Mouse (Mus musculus): Measurements from ENCODE around the gene Irgq. TPM values are rescaled to one million over a fixed set of nuclear protein-coding genes. Genes with fewer than 3 reads are reported as not detected.

The Irgq gene
- polyA plus RNA-seq, 1 experiment from 2014 or later: 7.5 TPM

DNA sequence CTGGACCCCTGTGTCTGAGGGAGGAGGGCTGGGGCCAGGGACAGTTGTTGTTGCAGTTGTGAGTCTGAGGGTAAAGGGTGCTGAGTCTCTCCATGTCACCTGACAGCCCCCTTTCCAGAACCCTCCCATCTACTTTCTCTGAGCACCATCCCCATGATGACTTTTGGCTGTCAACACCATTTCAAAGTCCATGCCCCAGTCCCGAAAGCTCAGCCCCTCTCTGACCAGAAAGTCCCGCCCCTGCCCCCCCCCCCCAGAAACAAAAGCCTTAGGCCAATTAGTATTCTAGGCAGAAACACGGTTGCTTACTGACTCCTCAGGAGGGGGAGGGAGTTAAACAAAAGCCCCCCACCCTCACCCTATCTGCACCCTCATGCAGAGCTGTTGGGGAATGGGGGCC lies 43.1 kb upstream of the Irgq start:
- DNase-seq (ENCODE audit: low spot score): no peak
- Histone ChIP-seq H3K4me2 (ENCODE audit: low read depth, severe bottlenecking) (no peak overlapping the region), H3K4me3 (ENCODE audit: low read depth, low read length) (no peak overlapping the region), H3K9me3 (ENCODE audit: control insufficient read depth, low read length) (no peaks in the 10 kb centered on the region), H3K36me3 (ENCODE audit: control insufficient read depth, insufficient read depth, low read length) (no peaks in the 10 kb centered on the region), H3K4me1 (ENCODE audit: control insufficient read depth, insufficient read depth, low read length) (peaks cover 5% of the 10 kb centered on the region), H3K27me3 (ENCODE audit: control insufficient read depth, insufficient read depth, low read length) (peaks cover 5% of the 10 kb centered on the region; the same call in 1 of the 2 replicates), H3K9ac (ENCODE audit: low read length) (no peak overlapping the region), H3K27ac (replicated peaks; ENCODE audit: low read depth, low read length) (no peak overlapping the region)
- no peak for ATAC-seq (ENCODE audit: insufficient number of reproducible peaks, low FRiP score, low TSS enrichment, low read depth)
- 31% methylated on average over 3 of the region's 3 CpGs for WGBS

GRCm38 (mm10) chr7:24488303-24488702 lies 42.2 kb upstream of the Irgq start:
- no peaks in the 10 kb centered on the region; the same call in 1 of the 2 replicates for H3K27me3 ChIP-seq (ENCODE audit: control insufficient read depth, insufficient read depth, low read length)
- H3K4me1 ChIP-seq (ENCODE audit: control insufficient read depth, insufficient read depth, low read length): no peaks in the 10 kb centered on the region
- DNase-seq (ENCODE audit: low spot score): no peak
- WGBS: 88% methylated on average over 8 of the region's 8 CpGs
- H3K27ac ChIP-seq (replicated peaks; ENCODE audit: low read depth, low read length): no peak overlapping the region
- H3K9ac ChIP-seq (ENCODE audit: low read length): no peak overlapping the region
- H3K9me3 ChIP-seq (ENCODE audit: control insufficient read depth, low read length): no peaks in the 10 kb centered on the region
- no peaks in the 10 kb centered on the region for H3K36me3 ChIP-seq (ENCODE audit: control insufficient read depth, insufficient read depth, low read length)
- no peak overlapping the region for H3K4me2 ChIP-seq (ENCODE audit: low read depth, severe bottlenecking)
- no peak overlapping the region for H3K4me3 ChIP-seq (ENCODE audit: low read depth, low read length)
- no peak for ATAC-seq (ENCODE audit: insufficient number of reproducible peaks, low FRiP score, low TSS enrichment, low read depth)

GRCm38 (mm10) chr7:24499856-24500577 lies 30.5 kb upstream of the Irgq start:
- Histone ChIP-seq H3K4me1 (ENCODE audit: control insufficient read depth, insufficient read depth, low read length) (peaks cover 2% of the 10 kb centered on the region; the same call in 1 of the 2 replicates), H3K27me3 (ENCODE audit: control insufficient read depth, insufficient read depth, low read length) (peaks cover 29% of the 10 kb centered on the region), H3K9ac (ENCODE audit: low read length) (peak overlapping the region; percentile 47; the same call in 1 of the 2 replicates), H3K4me2 (ENCODE audit: low read depth, severe bottlenecking) (peak overlapping the region; percentile 60), H3K9me3 (ENCODE audit: control insufficient read depth, low read length) (peaks cover 3% of the 10 kb centered on the region; the same call in 1 of the 2 replicates), H3K27ac (replicated peaks; ENCODE audit: low read depth, low read length) (no peak overlapping the region), H3K4me3 (ENCODE audit: low read depth, low read length) (peak overlapping the region; percentile 31), H3K36me3 (ENCODE audit: control insufficient read depth, insufficient read depth, low read length) (no peaks in the 10 kb centered on the region)
- ATAC-seq (ENCODE audit: insufficient number of reproducible peaks, low FRiP score, low TSS enrichment, low read depth) (peak; percentile 57; the same call in 1 of the 2 replicates), DNase-seq (ENCODE audit: low spot score) (peak; percentile 72)
- WGBS: 14% methylated on average over 43 of the region's 43 CpGs

GRCm38 (mm10) chr7:24500929-24501328 lies 29.6 kb upstream of the Irgq start:
- H3K4me2 ChIP-seq (ENCODE audit: low read depth, severe bottlenecking): no peak overlapping the region
- DNase-seq (ENCODE audit: low spot score): peak; percentile 70
- no peak overlapping the region for H3K27ac ChIP-seq (replicated peaks; ENCODE audit: low read depth, low read length)

GRCm38 (mm10) chr7:24501492-24501891 lies 29.0 kb upstream of the Irgq start:
- WGBS: 49% methylated on average over 21 of the region's 21 CpGs
- Histone ChIP-seq H3K9me3 (ENCODE audit: control insufficient read depth, low read length) (peaks cover 3% of the 10 kb centered on the region; the same call in 1 of the 2 replicates), H3K27me3 (ENCODE audit: control insufficient read depth, insufficient read depth, low read length) (peaks cover 29% of the 10 kb centered on the region), H3K4me1 (ENCODE audit: control insufficient read depth, insufficient read depth, low read length) (peaks cover 6% of the 10 kb centered on the region; the same call in 1 of the 2 replicates), H3K9ac (ENCODE audit: low read length) (no peak overlapping the region), H3K4me2 (ENCODE audit: low read depth, severe bottlenecking) (no peak overlapping the region), H3K36me3 (ENCODE audit: control insufficient read depth, insufficient read depth, low read length) (no peaks in the 10 kb centered on the region), H3K4me3 (ENCODE audit: low read depth, low read length) (no peak overlapping the region), H3K27ac (replicated peaks; ENCODE audit: low read depth, low read length) (no peak overlapping the region)
- ATAC-seq (ENCODE audit: insufficient number of reproducible peaks, low FRiP score, low TSS enrichment, low read depth): no peak
- no peak for DNase-seq (ENCODE audit: low spot score)

More at GRCm38 (mm10) chr7:24500929-24501328, 29.6 kb upstream of the Irgq start:
- Histone ChIP-seq H3K4me3 (ENCODE audit: low read depth, low read length) (no peak overlapping the region), H3K27me3 (ENCODE audit: control insufficient read depth, insufficient read depth, low read length) (peaks cover 29% of the 10 kb centered on the region), H3K9me3 (ENCODE audit: control insufficient read depth, low read length) (peaks cover 3% of the 10 kb centered on the region; the same call in 1 of the 2 replicates), H3K4me1 (ENCODE audit: control insufficient read depth, insufficient read depth, low read length) (peaks cover 6% of the 10 kb centered on the region; the same call in 1 of the 2 replicates), H3K9ac (ENCODE audit: low read length) (no peak overlapping the region), H3K36me3 (ENCODE audit: control insufficient read depth, insufficient read depth, low read length) (no peaks in the 10 kb centered on the region)
- whole genome bisulfite sequencing: 31% methylated on average over 7 of the region's 7 CpGs
- ATAC-seq (ENCODE audit: insufficient number of reproducible peaks, low FRiP score, low TSS enrichment, low read depth): no peak

GRCm38 (mm10) chr7:24504004-24504403 lies 26.5 kb upstream of the Irgq start:
- DNase-seq (ENCODE audit: low spot score) (no peak), ATAC-seq (ENCODE audit: insufficient number of reproducible peaks, low FRiP score, low TSS enrichment, low read depth) (no peak)
- Histone ChIP-seq H3K4me1 (ENCODE audit: control insufficient read depth, insufficient read depth, low read length) (peaks cover 8% of the 10 kb centered on the region; the same call in 1 of the 2 replicates), H3K9me3 (ENCODE audit: control insufficient read depth, low read length) (peaks cover 3% of the 10 kb centered on the region; the same call in 1 of the 2 replicates), H3K36me3 (ENCODE audit: control insufficient read depth, insufficient read depth, low read length) (no peaks in the 10 kb centered on the region), H3K27ac (replicated peaks; ENCODE audit: low read depth, low read length) (no peak overlapping the region), H3K4me3 (ENCODE audit: low read depth, low read length) (no peak overlapping the region), H3K4me2 (ENCODE audit: low read depth, severe bottlenecking) (0 out of 2 replicates have a peak overlapping the region, but pooled peaks have one; percentile 22), H3K27me3 (ENCODE audit: control insufficient read depth, insufficient read depth, low read length) (peaks cover 20% of the 10 kb centered on the region), H3K9ac (ENCODE audit: low read length) (no peak overlapping the region)
- WGBS: 21% methylated on average over 10 of the region's 10 CpGs

DNA sequence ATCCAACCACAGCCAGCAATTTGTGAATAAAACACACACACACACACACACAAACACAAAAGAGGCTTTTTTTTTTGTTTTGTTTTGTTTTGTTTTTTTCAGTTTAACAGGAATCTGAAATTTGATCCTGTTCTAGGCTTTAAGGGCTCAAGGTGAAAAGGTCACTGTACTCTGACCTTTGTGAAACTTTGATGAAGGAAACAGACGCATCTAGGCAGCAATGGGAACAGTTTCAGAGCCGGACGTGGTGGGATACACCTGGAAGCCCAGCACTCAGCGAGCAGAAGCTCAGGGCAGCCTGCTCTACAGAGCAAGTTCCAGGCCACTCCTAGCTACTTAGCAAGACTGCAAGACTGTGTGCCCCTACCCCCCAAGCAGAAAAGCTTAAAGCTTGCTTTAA lies 25.6 kb upstream of the Irgq start:
- 1% methylated on average over 4 of the region's 4 CpGs for WGBS
- H3K36me3 ChIP-seq (ENCODE audit: control insufficient read depth, insufficient read depth, low read length): no peaks in the 10 kb centered on the region
- peaks cover 8% of the 10 kb centered on the region; the same call in 1 of the 2 replicates for H3K4me1 ChIP-seq (ENCODE audit: control insufficient read depth, insufficient read depth, low read length)
- peaks cover 3% of the 10 kb centered on the region; the same call in 1 of the 2 replicates for H3K9me3 ChIP-seq (ENCODE audit: control insufficient read depth, low read length)
- no peak overlapping the region for H3K4me2 ChIP-seq (ENCODE audit: low read depth, severe bottlenecking)
- peaks cover 14% of the 10 kb centered on the region for H3K27me3 ChIP-seq (ENCODE audit: control insufficient read depth, insufficient read depth, low read length)
- H3K9ac ChIP-seq (ENCODE audit: low read length): no peak overlapping the region
- 0 out of 2 replicates have a peak overlapping the region, but pooled peaks have one; percentile 14 for H3K27ac ChIP-seq (replicated peaks; ENCODE audit: low read depth, low read length)
- no peak for ATAC-seq (ENCODE audit: insufficient number of reproducible peaks, low FRiP score, low TSS enrichment, low read depth)
- H3K4me3 ChIP-seq (ENCODE audit: low read depth, low read length): no peak overlapping the region
- DNase-seq (ENCODE audit: low spot score): peak; percentile 39

DNA sequence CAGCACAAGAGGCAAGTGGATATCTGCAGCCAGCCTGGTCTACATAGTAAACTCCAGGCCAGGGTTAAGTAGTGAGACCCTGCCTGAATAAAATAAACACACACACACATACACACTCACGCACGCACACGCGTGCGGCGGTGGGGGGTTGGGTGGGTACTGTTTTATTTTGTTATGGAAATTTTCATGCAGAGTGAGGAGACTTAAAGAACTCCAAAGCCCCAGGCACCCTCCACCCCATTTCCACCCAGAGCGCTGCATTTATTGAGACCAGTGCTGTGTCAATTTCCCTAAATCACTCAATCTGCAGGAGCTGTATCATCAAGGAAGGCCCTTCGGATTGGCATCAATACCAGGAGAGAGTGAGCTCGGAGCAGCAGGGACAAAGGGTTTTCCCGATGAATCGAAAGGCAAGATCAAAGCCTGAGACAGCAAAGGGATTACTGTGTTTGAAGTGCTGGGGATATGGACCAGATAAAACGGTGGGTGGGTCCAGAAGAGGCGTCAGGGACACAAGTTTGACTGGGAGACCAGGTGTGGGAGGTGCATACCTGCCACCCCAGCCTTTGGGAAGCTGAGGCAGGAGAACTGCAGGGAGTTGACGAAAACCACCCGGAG lies 24.9 kb upstream of the Irgq start:
- 0 out of 2 replicates have a peak, but pooled peaks cover 3% of the 10 kb centered on the region for H3K9me3 ChIP-seq (ENCODE audit: control insufficient read depth, low read length)
- no peaks in the 10 kb centered on the region for H3K36me3 ChIP-seq (ENCODE audit: control insufficient read depth, insufficient read depth, low read length)
- no peak for ATAC-seq (ENCODE audit: insufficient number of reproducible peaks, low FRiP score, low TSS enrichment, low read depth)
- H3K27ac ChIP-seq (replicated peaks; ENCODE audit: low read depth, low read length): no peak overlapping the region
- no peak for DNase-seq (ENCODE audit: low spot score)
- WGBS: 16% methylated on average over 15 of the region's 15 CpGs
- H3K4me2 ChIP-seq (ENCODE audit: low read depth, severe bottlenecking): peak overlapping the region; percentile 88; the same call in 1 of the 2 replicates
- no peak overlapping the region for H3K4me3 ChIP-seq (ENCODE audit: low read depth, low read length)
- H3K27me3 ChIP-seq (ENCODE audit: control insufficient read depth, insufficient read depth, low read length): peaks cover 8% of the 10 kb centered on the region
- H3K4me1 ChIP-seq (ENCODE audit: control insufficient read depth, insufficient read depth, low read length): 0 out of 2 replicates have a peak, but pooled peaks cover 8% of the 10 kb centered on the region
- peak overlapping the region; percentile 22; the same call in 1 of the 2 replicates for H3K9ac ChIP-seq (ENCODE audit: low read length)

Data from limb, embryonic 11.5 days (tissue).